Mouse (Mus musculus) ES-Bruce4 (cell line): Measurements from ENCODE around the gene Gtf2b.

Experiments
- CTCF ChIP-seq: IDR thresholded peaks from one replicate; pipeline ENCODE4 v1.8.1; 2011; ENCODE audit warnings: low read depth, low read length
- POLR2A ChIP-seq: IDR thresholded peaks from one replicate; pipeline ENCODE4 v1.8.1; 2011; ENCODE audit warnings: low read length; ENCODE audit not compliant: insufficient read depth

GRCm38 (mm10) chr3:142786423-142787072 lies 21.7 kb downstream of the Gtf2b start:
- no peak for TF ChIP-seq CTCF
- TF ChIP-seq POLR2A = no peak
